Mouse (Mus musculus) G1E (cell line): Measurements from ENCODE around the gene Sorbs1. TPM values are rescaled to one million over a fixed set of nuclear protein-coding genes. Genes with fewer than 3 reads are reported as not detected.

ENCODE experiments used
- ATAC-seq: 2 replicates; pipeline ENCODE4 v1.8.0; 2016; ENCODE audit warnings: mild to moderate bottlenecking; ENCODE audit not compliant: insufficient number of reproducible peaks, poor library complexity, low FRiP score, severe bottlenecking; ENCODE audit errors: extremely low read depth
- DNase-seq: peaks from one replicate; pipeline ENCODE4 v3.0.0; 2012; ENCODE audit warnings: low spot score
- H3K27me3 ChIP-seq: 2 replicates; pipeline ENCODE4 v1.6.1; 2012; ENCODE audit warnings: mild to moderate bottlenecking, low read length, inconsistent platforms; ENCODE audit not compliant: insufficient read depth
- H3K36me3 ChIP-seq: replicated peaks from 2 replicates; pipeline ENCODE3; 2012; ENCODE audit warnings: mild to moderate bottlenecking, inconsistent platforms
- H3K4me1 ChIP-seq: 2 replicates; pipeline ENCODE4 v1.6.1; 2012; ENCODE audit warnings: low read depth, low read length, inconsistent platforms, mixed read lengths; ENCODE audit not compliant: insufficient read depth
- H3K4me3 ChIP-seq: 2 replicates; pipeline ENCODE4 v1.5.1; 2012; ENCODE audit warnings: low read depth, mild to moderate bottlenecking, inconsistent platforms, low read length, moderate library complexity, mixed read lengths
- H3K9me3 ChIP-seq: replicated peaks from 2 replicates; pipeline ENCODE4 v1.6.1; 2012; ENCODE audit warnings: inconsistent platforms
- CTCF ChIP-seq: IDR thresholded peaks from 2 replicates; pipeline ENCODE4 v1.5.1; 2012; ENCODE audit warnings: low read depth, low read length, inconsistent platforms, mixed read lengths
- GATA1 ChIP-seq: IDR thresholded peaks from 2 replicates; pipeline ENCODE4 v1.6.1; 2012; ENCODE audit warnings: borderline replicate concordance, low read length, inconsistent platforms, mixed read lengths
- GATA2 ChIP-seq: IDR thresholded peaks from 2 replicates; pipeline ENCODE4 v1.6.1; 2012; ENCODE audit warnings: low read depth, low read length, inconsistent platforms, borderline replicate concordance
- POLR2AphosphoS5 ChIP-seq: IDR thresholded peaks from 2 replicates; pipeline ENCODE4 v1.6.1; 2012; ENCODE audit warnings: low read depth, low read length, inconsistent platforms; ENCODE audit not compliant: insufficient replicate concordance
- TAL1 ChIP-seq: conservative IDR thresholded peaks from 2 replicates; pipeline ENCODE4 v1.6.1; 2012; ENCODE audit warnings: low read depth, low read length, inconsistent platforms, mixed read lengths
- polyA plus RNA-seq: library from polyadenylated mRNA; stranded (reverse); fragments of >175 nt; gene quantifications from 2 replicates; pipeline ENCODE4 v1.2.3, GENCODE M21; 2012
- total RNA-seq, 2 experiments: library from RNA; stranded (forward) in 1 of 2; stranded (reverse) in 1 of 2; fragments of 200-1000 nt in 1 of 2; fragments of >200 nt in 1 of 2; fragmentation: Nextera tagmentation in 1 of 2; gene quantifications; 2 replicates each; pipeline ENCODE4 v1.2.3; 2014 to 2017

Gene Sorbs1
- total and polyA plus RNA-seq, 3 experiments: 9.2 to 64.2 (median 19.2) TPM

- Histone ChIP-seq H3K9me3 (no peaks in the 10 kb centered on the region), H3K36me3 (peaks cover 77% of the 10 kb centered on the region), H3K27me3 (no peaks in the 10 kb centered on the region), H3K4me1 (no peaks in the 10 kb centered on the region), H3K4me3 (no peak overlapping the region)
- DNase-seq (no peak), ATAC-seq (no peak)
- no peak for TF ChIP-seq GATA1
- TF ChIP-seq TAL1: no peak
- TF ChIP-seq POLR2AphosphoS5: no peak
Measured at GRCm38 (mm10) chr19:40385334-40385733, 128.2 kb downstream of the Sorbs1 start.

GRCm38 (mm10) chr19:40383931-40384330, 129.6 kb downstream of the Sorbs1 start:
- ATAC-seq: no peak
- Histone ChIP-seq H3K36me3 (peaks cover 78% of the 10 kb centered on the region), H3K27me3 (no peaks in the 10 kb centered on the region), H3K9me3 (no peaks in the 10 kb centered on the region), H3K4me1 (no peaks in the 10 kb centered on the region), H3K4me3 (no peak overlapping the region)
- TF ChIP-seq TAL1 (no peak), GATA1 (no peak), CTCF (no peak), POLR2AphosphoS5 (no peak), GATA2 (no peak)
- no peak for DNase-seq

- TF ChIP-seq TAL1: no peak
- no peak for TF ChIP-seq GATA2
- TF ChIP-seq GATA1: no peak
- TF ChIP-seq CTCF: no peak
- no peak for TF ChIP-seq POLR2AphosphoS5
- Histone ChIP-seq H3K9me3 (no peaks in the 10 kb centered on the region), H3K27me3 (no peaks in the 10 kb centered on the region), H3K36me3 (peaks cover 85% of the 10 kb centered on the region), H3K4me1 (no peaks in the 10 kb centered on the region), H3K4me3 (no peak overlapping the region)
- ATAC-seq: no peak
- no peak for DNase-seq
Measured at GRCm38 (mm10) chr19:40380656-40381055, 132.9 kb downstream of the Sorbs1 start.

GRCm38 (mm10) chr19:40380005-40380404, 133.6 kb downstream of the Sorbs1 start:
- H3K9me3 ChIP-seq: no peaks in the 10 kb centered on the region
- peaks cover 86% of the 10 kb centered on the region for H3K36me3 ChIP-seq
- ATAC-seq: no peak
- TF ChIP-seq TAL1 (no peak), GATA1 (no peak), GATA2 (no peak), POLR2AphosphoS5 (no peak), CTCF (no peak)
- no peak for DNase-seq
- H3K4me1 ChIP-seq: no peaks in the 10 kb centered on the region
- H3K4me3 ChIP-seq: no peak overlapping the region
- H3K27me3 ChIP-seq: no peaks in the 10 kb centered on the region

- no peaks in the 10 kb centered on the region for H3K4me1 ChIP-seq
- H3K27me3 ChIP-seq: no peaks in the 10 kb centered on the region
- no peak for TF ChIP-seq GATA2
- TF ChIP-seq TAL1: no peak
- no peak for TF ChIP-seq POLR2AphosphoS5
- no peak for TF ChIP-seq GATA1
- TF ChIP-seq CTCF: no peak
- no peak for ATAC-seq
- peaks cover 85% of the 10 kb centered on the region for H3K36me3 ChIP-seq
- no peak overlapping the region for H3K4me3 ChIP-seq
- DNase-seq: no peak
- H3K9me3 ChIP-seq: no peaks in the 10 kb centered on the region
Measured at GRCm38 (mm10) chr19:40379081-40379480, 134.5 kb downstream of the Sorbs1 start.

- Histone ChIP-seq H3K4me1 (no peaks in the 10 kb centered on the region), H3K36me3 (peaks cover 86% of the 10 kb centered on the region), H3K27me3 (no peaks in the 10 kb centered on the region), H3K4me3 (no peak overlapping the region), H3K9me3 (no peaks in the 10 kb centered on the region)
- DNase-seq (no peak), ATAC-seq (no peak)
- TF ChIP-seq CTCF: no peak
Measured at GRCm38 (mm10) chr19:40377632-40378031, 135.9 kb downstream of the Sorbs1 start.

- no peaks in the 10 kb centered on the region for H3K4me1 ChIP-seq
- ATAC-seq: no peak
- TF ChIP-seq TAL1 (no peak), GATA1 (no peak)
- no peaks in the 10 kb centered on the region for H3K27me3 ChIP-seq
- DNase-seq: no peak
- H3K4me3 ChIP-seq: no peak overlapping the region
- peaks cover 86% of the 10 kb centered on the region for H3K36me3 ChIP-seq
- H3K9me3 ChIP-seq: no peaks in the 10 kb centered on the region
Measured at GRCm38 (mm10) chr19:40376566-40377281, 136.9 kb downstream of the Sorbs1 start.
